Mouse (Mus musculus) E14TG2a.4 (cell line): ENCODE data around the gene Rps6kb1.

Experiments used
- CTCF ChIP-seq: conservative IDR thresholded peaks from 2 replicates; pipeline ENCODE4 v1.5.1; 2014; ENCODE audit warnings: low read length
- NANOG ChIP-seq: IDR thresholded peaks from 2 replicates; pipeline ENCODE4 v1.6.1; 2014; ENCODE audit warnings: borderline replicate concordance, low read length, mixed read lengths
- POU5F1 ChIP-seq: IDR thresholded peaks from 2 replicates; pipeline ENCODE4 v1.6.1; 2014; ENCODE audit warnings: low read length, borderline replicate concordance

DNA sequence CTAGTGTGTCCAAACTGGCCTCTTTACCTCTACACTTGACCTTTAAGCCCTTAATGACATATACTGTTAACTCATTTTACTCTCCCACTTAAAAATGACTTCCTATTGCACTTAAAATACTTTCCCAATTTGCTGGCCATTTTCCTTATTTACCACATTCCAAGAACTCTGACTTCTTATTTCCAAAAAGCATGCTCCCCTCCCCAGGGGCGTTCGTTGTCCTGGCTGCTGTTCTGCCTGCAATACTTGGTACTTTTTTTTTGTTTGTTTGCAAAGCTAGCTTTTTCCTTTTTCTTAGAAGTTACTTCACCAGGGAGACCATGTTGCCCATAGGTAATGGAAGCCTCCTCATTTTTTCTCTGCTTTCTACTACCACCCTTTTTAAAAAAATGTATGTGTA is 41.5 kb downstream of the Rps6kb1 start:
- TF ChIP-seq CTCF (no peak), POU5F1 (no peak), NANOG (no peak)
